Mouse (Mus musculus): ENCODE results near the gene A530032D15Rik. TPM values are rescaled to one million over a fixed set of nuclear protein-coding genes. Genes with fewer than 3 reads are reported as not detected.
A peak's percentile ranks its signal among the peaks of the same experiment; 100 is the strongest.
"Not testable (repeated sequence)": the region's sequence is repeated elsewhere in the genome, so short reads cannot be mapped to it uniquely, and the experiment has no call there.

Gene A530032D15Rik
- not detected in 2 replicates for polyA plus RNA-seq (2015; fragmentation: Nextera tagmentation; extraction: Ambion mirVana)

GRCm38 (mm10) chr1:85109753-85110152 is at the start of gene A530032D15Rik:
Gene A530032D15Rik (minus strand): TSS chr1:85109853.
- H3K9ac ChIP-seq (ENCODE audit: low read length); ATAC-seq (ENCODE audit: low read depth); H3K4me3 ChIP-seq (ENCODE audit: low read length); H3K4me2 ChIP-seq (ENCODE audit: low read depth, low read length); H3K27me3 ChIP-seq (ENCODE audit: control insufficient read depth, insufficient read depth, low read depth, low read length); H3K4me1 ChIP-seq (replicated peaks; ENCODE audit: control insufficient read depth, insufficient read depth, low read length); H3K9me3 ChIP-seq (ENCODE audit: control insufficient read depth, low read length); H3K36me3 ChIP-seq (ENCODE audit: control insufficient read depth, insufficient read depth, low read length); H3K27ac ChIP-seq (ENCODE audit: low read length): not testable (repeated sequence)
- no CpG with 5 or more reads among the region's 7 CpGs for WGBS

GRCm38 (mm10) chr1:85155151-85155550 is 45.5 kb upstream of the A530032D15Rik start:
- 71% methylated on average over 4 of the region's 5 CpGs for WGBS
- H3K4me1 ChIP-seq (replicated peaks; ENCODE audit: control insufficient read depth, insufficient read depth, low read length); H3K9ac ChIP-seq (ENCODE audit: low read length); H3K4me3 ChIP-seq (ENCODE audit: low read length); H3K27ac ChIP-seq (ENCODE audit: low read length); H3K27me3 ChIP-seq (ENCODE audit: control insufficient read depth, insufficient read depth, low read depth, low read length); H3K9me3 ChIP-seq (ENCODE audit: control insufficient read depth, low read length); H3K36me3 ChIP-seq (ENCODE audit: control insufficient read depth, insufficient read depth, low read length); ATAC-seq (ENCODE audit: low read depth); H3K4me2 ChIP-seq (ENCODE audit: low read depth, low read length): not testable (repeated sequence)

GRCm38 (mm10) chr1:85133671-85134070 is 24.0 kb upstream of the A530032D15Rik start:
- not testable (repeated sequence) for H3K27me3 ChIP-seq (ENCODE audit: control insufficient read depth, insufficient read depth, low read depth, low read length); H3K27ac ChIP-seq (ENCODE audit: low read length); H3K9me3 ChIP-seq (ENCODE audit: control insufficient read depth, low read length); ATAC-seq (ENCODE audit: low read depth); H3K36me3 ChIP-seq (ENCODE audit: control insufficient read depth, insufficient read depth, low read length); H3K4me1 ChIP-seq (replicated peaks; ENCODE audit: control insufficient read depth, insufficient read depth, low read length); H3K4me2 ChIP-seq (ENCODE audit: low read depth, low read length); H3K9ac ChIP-seq (ENCODE audit: low read length); H3K4me3 ChIP-seq (ENCODE audit: low read length)
- WGBS, result 90% methylated on average over 21 of the region's 22 CpGs

GRCm38 (mm10) chr1:85121841-85122240 is 12.2 kb upstream of the A530032D15Rik start:
- H3K9ac ChIP-seq (ENCODE audit: low read length); ATAC-seq (ENCODE audit: low read depth); H3K4me1 ChIP-seq (replicated peaks; ENCODE audit: control insufficient read depth, insufficient read depth, low read length); H3K27me3 ChIP-seq (ENCODE audit: control insufficient read depth, insufficient read depth, low read depth, low read length); H3K27ac ChIP-seq (ENCODE audit: low read length); H3K4me3 ChIP-seq (ENCODE audit: low read length); H3K9me3 ChIP-seq (ENCODE audit: control insufficient read depth, low read length); H3K4me2 ChIP-seq (ENCODE audit: low read depth, low read length); H3K36me3 ChIP-seq (ENCODE audit: control insufficient read depth, insufficient read depth, low read length): not testable (repeated sequence)
- whole genome bisulfite sequencing, result 88% methylated on average over 4 of the region's 4 CpGs

- H3K9ac ChIP-seq (ENCODE audit: low read length); ATAC-seq (ENCODE audit: low read depth); H3K36me3 ChIP-seq (ENCODE audit: control insufficient read depth, insufficient read depth, low read length); H3K4me1 ChIP-seq (replicated peaks; ENCODE audit: control insufficient read depth, insufficient read depth, low read length); H3K4me2 ChIP-seq (ENCODE audit: low read depth, low read length); H3K27me3 ChIP-seq (ENCODE audit: control insufficient read depth, insufficient read depth, low read depth, low read length); H3K27ac ChIP-seq (ENCODE audit: low read length); H3K9me3 ChIP-seq (ENCODE audit: control insufficient read depth, low read length); H3K4me3 ChIP-seq (ENCODE audit: low read length): not testable (repeated sequence)
- WGBS, result 68% methylated on average over 5 of the region's 6 CpGs
Measured at GRCm38 (mm10) chr1:85118341-85118740, 8.7 kb upstream of the A530032D15Rik start.

GRCm38 (mm10) chr1:85117537-85117936 is 7.9 kb upstream of the A530032D15Rik start:
- H3K9me3 ChIP-seq (ENCODE audit: control insufficient read depth, low read length); H3K27me3 ChIP-seq (ENCODE audit: control insufficient read depth, insufficient read depth, low read depth, low read length); H3K9ac ChIP-seq (ENCODE audit: low read length); H3K4me2 ChIP-seq (ENCODE audit: low read depth, low read length); H3K27ac ChIP-seq (ENCODE audit: low read length); H3K4me3 ChIP-seq (ENCODE audit: low read length); H3K4me1 ChIP-seq (replicated peaks; ENCODE audit: control insufficient read depth, insufficient read depth, low read length); H3K36me3 ChIP-seq (ENCODE audit: control insufficient read depth, insufficient read depth, low read length); ATAC-seq (ENCODE audit: low read depth): not testable (repeated sequence)
- WGBS, result 34% methylated on average over 4 of the region's 6 CpGs

- not testable (repeated sequence) for H3K4me2 ChIP-seq (ENCODE audit: low read depth, low read length); H3K27me3 ChIP-seq (ENCODE audit: control insufficient read depth, insufficient read depth, low read depth, low read length); H3K27ac ChIP-seq (ENCODE audit: low read length); H3K4me3 ChIP-seq (ENCODE audit: low read length); H3K9me3 ChIP-seq (ENCODE audit: control insufficient read depth, low read length); H3K36me3 ChIP-seq (ENCODE audit: control insufficient read depth, insufficient read depth, low read length); H3K9ac ChIP-seq (ENCODE audit: low read length); ATAC-seq (ENCODE audit: low read depth); H3K4me1 ChIP-seq (replicated peaks; ENCODE audit: control insufficient read depth, insufficient read depth, low read length)
- 48% methylated on average over 6 of the region's 6 CpGs for WGBS
Measured at GRCm38 (mm10) chr1:85114666-85115402, 5.2 kb upstream of the A530032D15Rik start.

- H3K4me1 ChIP-seq (replicated peaks; ENCODE audit: control insufficient read depth, insufficient read depth, low read length); H3K9me3 ChIP-seq (ENCODE audit: control insufficient read depth, low read length); H3K4me3 ChIP-seq (ENCODE audit: low read length); H3K4me2 ChIP-seq (ENCODE audit: low read depth, low read length); H3K27me3 ChIP-seq (ENCODE audit: control insufficient read depth, insufficient read depth, low read depth, low read length); H3K27ac ChIP-seq (ENCODE audit: low read length); H3K36me3 ChIP-seq (ENCODE audit: control insufficient read depth, insufficient read depth, low read length); H3K9ac ChIP-seq (ENCODE audit: low read length): not testable (repeated sequence)
- WGBS, result 79% methylated on average over 3 of the region's 3 CpGs
- ATAC-seq (ENCODE audit: low read depth), result 0 out of 2 replicates have a peak, but pooled peaks have one; percentile 28
Measured at GRCm38 (mm10) chr1:85114078-85114477, 4.4 kb upstream of the A530032D15Rik start.

- H3K4me3 ChIP-seq (ENCODE audit: low read length); H3K36me3 ChIP-seq (ENCODE audit: control insufficient read depth, insufficient read depth, low read length); H3K4me1 ChIP-seq (replicated peaks; ENCODE audit: control insufficient read depth, insufficient read depth, low read length); H3K27ac ChIP-seq (ENCODE audit: low read length); ATAC-seq (ENCODE audit: low read depth); H3K9me3 ChIP-seq (ENCODE audit: control insufficient read depth, low read length); H3K27me3 ChIP-seq (ENCODE audit: control insufficient read depth, insufficient read depth, low read depth, low read length); H3K9ac ChIP-seq (ENCODE audit: low read length); H3K4me2 ChIP-seq (ENCODE audit: low read depth, low read length): not testable (repeated sequence)
- WGBS, result 61% methylated on average over 2 of the region's 5 CpGs
Measured at GRCm38 (mm10) chr1:85112889-85113288, 3.2 kb upstream of the A530032D15Rik start.
